Mouse (Mus musculus): Measurements from ENCODE around the gene Foxn3. TPM values are rescaled to one million over a fixed set of nuclear protein-coding genes. Genes with fewer than 3 reads are reported as not detected.

Gene Foxn3
- polyA plus RNA-seq, 1 experiment from 2014 or later = 90.0 TPM

DNA sequence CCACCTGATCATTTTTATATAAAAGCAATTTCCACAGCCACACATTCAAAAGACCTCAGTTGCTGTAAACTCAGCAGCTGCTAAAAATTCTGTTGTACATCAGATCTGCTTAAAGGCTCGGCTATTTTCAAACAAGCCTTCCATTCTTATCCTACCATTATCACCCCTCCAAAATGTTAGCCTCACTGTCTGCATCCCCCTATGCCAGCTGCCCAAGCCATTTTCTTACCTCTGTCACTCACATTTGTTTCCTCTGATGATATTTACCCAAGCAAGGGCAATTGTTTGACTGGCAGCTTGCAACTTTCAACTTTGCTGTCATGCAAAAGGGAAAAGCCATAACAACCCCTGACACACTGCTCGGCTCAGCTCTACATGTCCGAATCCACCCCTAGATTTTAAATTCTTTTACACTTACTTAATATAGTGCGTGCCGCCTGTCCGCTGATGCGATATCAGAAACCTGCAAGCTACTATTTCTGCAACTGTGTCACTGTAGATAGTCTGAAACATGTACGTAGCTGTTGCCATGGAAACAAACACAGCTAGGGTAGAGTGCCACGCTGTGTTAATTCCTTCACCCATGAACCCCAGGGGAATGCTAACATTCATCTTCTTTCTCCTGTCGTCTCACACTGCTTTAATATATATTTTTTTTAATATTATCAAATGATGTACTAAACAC lies 105.7 kb downstream of the Foxn3 start:
- H3K27ac ChIP-seq (replicated peaks) = peak overlapping the region; percentile 46; the same call in 1 of the 2 replicates
- H3K9me3 ChIP-seq = no peaks in the 10 kb centered on the region
- no peak overlapping the region for H3K9ac ChIP-seq (replicated peaks)
- no peaks in the 10 kb centered on the region for H3K27me3 ChIP-seq
- no peak overlapping the region for H3K4me2 ChIP-seq (replicated peaks)
- H3K4me3 ChIP-seq = no peak overlapping the region
- 70% methylated on average over 10 of the region's 10 CpGs for WGBS
- H3K36me3 ChIP-seq = 0 out of 2 replicates have a peak, but pooled peaks cover 3% of the 10 kb centered on the region
- ATAC-seq (ENCODE audit: low FRiP score, low read depth) = no peak
- H3K4me1 ChIP-seq = peaks cover 14% of the 10 kb centered on the region

GRCm38 (mm10) chr12:99455580-99455979 lies 107.8 kb downstream of the Foxn3 start:
- H3K27ac ChIP-seq (replicated peaks) = no peak overlapping the region
- H3K9ac ChIP-seq (replicated peaks) = no peak overlapping the region
- no peaks in the 10 kb centered on the region for H3K27me3 ChIP-seq
- peaks cover 14% of the 10 kb centered on the region for H3K4me1 ChIP-seq
- H3K9me3 ChIP-seq = no peaks in the 10 kb centered on the region
- WGBS = 92% methylated on average over 8 of the region's 8 CpGs
- no peak overlapping the region for H3K4me2 ChIP-seq (replicated peaks)
- no peaks in the 10 kb centered on the region for H3K36me3 ChIP-seq
- no peak for ATAC-seq (ENCODE audit: low FRiP score, low read depth)
- H3K4me3 ChIP-seq = no peak overlapping the region

DNA sequence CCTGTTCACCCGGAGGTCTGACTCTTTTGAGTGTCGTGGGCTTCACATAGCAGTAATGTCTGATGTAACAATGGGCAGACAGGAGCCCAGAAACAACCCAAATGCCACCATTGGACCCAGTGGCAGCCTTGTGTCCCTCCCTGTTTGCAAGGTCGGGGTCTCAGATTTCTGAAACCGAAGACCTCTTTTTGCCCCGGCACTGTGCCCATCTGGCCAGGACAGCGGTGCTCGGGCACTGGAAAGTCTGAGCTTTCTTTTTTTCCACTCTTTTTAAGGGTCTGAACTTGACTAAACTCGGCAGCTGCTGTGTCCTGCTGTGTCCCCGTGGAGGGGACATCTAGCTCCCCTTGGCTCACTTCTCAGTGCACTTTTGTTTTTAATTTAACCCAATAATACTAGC lies 109.0 kb downstream of the Foxn3 start:
- 70% methylated on average over 9 of the region's 9 CpGs for WGBS
- peaks cover 14% of the 10 kb centered on the region for H3K4me1 ChIP-seq
- no peak for ATAC-seq (ENCODE audit: low FRiP score, low read depth)
- H3K27ac ChIP-seq (replicated peaks) = no peak overlapping the region
- no peak overlapping the region for H3K9ac ChIP-seq (replicated peaks)
- H3K27me3 ChIP-seq = no peaks in the 10 kb centered on the region
- no peak overlapping the region for H3K4me3 ChIP-seq
- H3K36me3 ChIP-seq = no peaks in the 10 kb centered on the region
- no peaks in the 10 kb centered on the region for H3K9me3 ChIP-seq
- no peak overlapping the region for H3K4me2 ChIP-seq (replicated peaks)

- no peaks in the 10 kb centered on the region for H3K36me3 ChIP-seq
- 87% methylated on average over 4 of the region's 4 CpGs for WGBS
- ATAC-seq (ENCODE audit: low FRiP score, low read depth) = no peak
- H3K4me2 ChIP-seq (replicated peaks) = no peak overlapping the region
- no peak overlapping the region for H3K4me3 ChIP-seq
- peaks cover 12% of the 10 kb centered on the region for H3K4me1 ChIP-seq
- H3K9me3 ChIP-seq = no peaks in the 10 kb centered on the region
- no peak overlapping the region for H3K9ac ChIP-seq (replicated peaks)
- no peaks in the 10 kb centered on the region for H3K27me3 ChIP-seq
- no peak overlapping the region for H3K27ac ChIP-seq (replicated peaks)
Observed at GRCm38 (mm10) chr12:99453797-99454196, 109.6 kb downstream of the Foxn3 start.

GRCm38 (mm10) chr12:99450076-99450475 lies 113.3 kb downstream of the Foxn3 start:
- no peaks in the 10 kb centered on the region for H3K9me3 ChIP-seq
- no peak overlapping the region for H3K4me2 ChIP-seq (replicated peaks)
- H3K4me1 ChIP-seq = no peaks in the 10 kb centered on the region; the same call in 1 of the 2 replicates
- no peak overlapping the region for H3K27ac ChIP-seq (replicated peaks)
- H3K27me3 ChIP-seq = no peaks in the 10 kb centered on the region
- no peak for ATAC-seq (ENCODE audit: low FRiP score, low read depth)
- H3K9ac ChIP-seq (replicated peaks) = no peak overlapping the region
- WGBS = 87% methylated on average over 6 of the region's 6 CpGs
- no peaks in the 10 kb centered on the region for H3K36me3 ChIP-seq
- no peak overlapping the region for H3K4me3 ChIP-seq

GRCm38 (mm10) chr12:99447791-99448190 lies 115.6 kb downstream of the Foxn3 start:
- WGBS = 93% methylated on average over 5 of the region's 5 CpGs
- Histone ChIP-seq H3K4me3 (no peak overlapping the region), H3K9me3 (no peaks in the 10 kb centered on the region), H3K4me2 (replicated peaks) (no peak overlapping the region), H3K27me3 (no peaks in the 10 kb centered on the region), H3K36me3 (no peaks in the 10 kb centered on the region), H3K4me1 (no peaks in the 10 kb centered on the region), H3K27ac (replicated peaks) (no peak overlapping the region), H3K9ac (replicated peaks) (no peak overlapping the region)
- no peak for ATAC-seq (ENCODE audit: low FRiP score, low read depth)

GRCm38 (mm10) chr12:99445018-99445674 lies 118.2 kb downstream of the Foxn3 start:
- Histone ChIP-seq H3K4me3 (no peak overlapping the region), H3K4me2 (replicated peaks) (no peak overlapping the region), H3K9ac (replicated peaks) (no peak overlapping the region), H3K27ac (replicated peaks) (no peak overlapping the region), H3K9me3 (no peaks in the 10 kb centered on the region), H3K4me1 (no peaks in the 10 kb centered on the region), H3K27me3 (no peaks in the 10 kb centered on the region), H3K36me3 (no peaks in the 10 kb centered on the region)
- ATAC-seq (ENCODE audit: low FRiP score, low read depth) = no peak
- 87% methylated on average over 6 of the region's 6 CpGs for WGBS

- no peak overlapping the region for H3K4me3 ChIP-seq
- 91% methylated on average over 3 of the region's 3 CpGs for WGBS
- H3K9me3 ChIP-seq = no peaks in the 10 kb centered on the region
- H3K4me2 ChIP-seq (replicated peaks) = no peak overlapping the region
- H3K27ac ChIP-seq (replicated peaks) = no peak overlapping the region
- no peaks in the 10 kb centered on the region for H3K4me1 ChIP-seq
- no peak overlapping the region for H3K9ac ChIP-seq (replicated peaks)
- H3K27me3 ChIP-seq = no peaks in the 10 kb centered on the region
- no peak for ATAC-seq (ENCODE audit: low FRiP score, low read depth)
- H3K36me3 ChIP-seq = no peaks in the 10 kb centered on the region
Observed at GRCm38 (mm10) chr12:99442819-99443218, 120.6 kb downstream of the Foxn3 start.

GRCm38 (mm10) chr12:99440953-99441352 lies 122.4 kb downstream of the Foxn3 start:
- H3K27ac ChIP-seq (replicated peaks) = no peak overlapping the region
- H3K9ac ChIP-seq (replicated peaks) = no peak overlapping the region
- H3K4me2 ChIP-seq (replicated peaks) = no peak overlapping the region
- no peaks in the 10 kb centered on the region for H3K36me3 ChIP-seq
- H3K4me1 ChIP-seq = no peaks in the 10 kb centered on the region
- no peak for ATAC-seq (ENCODE audit: low FRiP score, low read depth)
- H3K27me3 ChIP-seq = no peaks in the 10 kb centered on the region
- no peaks in the 10 kb centered on the region for H3K9me3 ChIP-seq
- WGBS = 61% methylated on average over 4 of the region's 4 CpGs
- H3K4me3 ChIP-seq = no peak overlapping the region

DNA sequence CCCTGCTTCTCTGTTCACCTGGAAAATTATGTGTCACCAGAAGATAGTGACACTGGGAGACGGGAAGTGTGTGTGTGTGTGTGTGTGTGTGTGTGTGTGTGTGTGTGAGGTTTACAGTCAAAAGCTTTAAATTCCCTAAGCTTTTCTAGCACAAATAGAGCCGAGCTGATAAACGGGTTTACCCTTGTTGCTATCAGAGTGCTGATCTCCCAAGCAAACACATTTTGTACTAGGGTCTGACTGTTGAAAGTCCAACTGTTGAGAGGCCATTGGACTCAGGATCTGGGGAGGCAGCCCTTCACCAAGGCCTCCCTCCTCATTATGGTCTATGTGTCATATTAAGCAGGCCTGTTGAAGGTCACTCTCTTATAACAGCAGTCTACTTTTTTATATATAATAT lies 123.4 kb downstream of the Foxn3 start:
- Histone ChIP-seq H3K4me1 (no peaks in the 10 kb centered on the region), H3K27me3 (no peaks in the 10 kb centered on the region), H3K4me3 (no peak overlapping the region), H3K27ac (replicated peaks) (no peak overlapping the region), H3K9ac (replicated peaks) (no peak overlapping the region), H3K9me3 (no peaks in the 10 kb centered on the region), H3K4me2 (replicated peaks) (no peak overlapping the region), H3K36me3 (no peaks in the 10 kb centered on the region)
- WGBS = 81% methylated on average over 3 of the region's 3 CpGs
- ATAC-seq (ENCODE audit: low FRiP score, low read depth) = no peak

GRCm38 (mm10) chr12:99435189-99435588 lies 128.2 kb downstream of the Foxn3 start:
- Histone ChIP-seq H3K27ac (replicated peaks) (no peak overlapping the region), H3K36me3 (no peaks in the 10 kb centered on the region), H3K9ac (replicated peaks) (no peak overlapping the region), H3K27me3 (no peaks in the 10 kb centered on the region), H3K9me3 (no peaks in the 10 kb centered on the region), H3K4me3 (no peak overlapping the region), H3K4me2 (replicated peaks) (no peak overlapping the region), H3K4me1 (no peaks in the 10 kb centered on the region)
- ATAC-seq (ENCODE audit: low FRiP score, low read depth) = no peak
- WGBS = 96% methylated on average over 4 of the region's 4 CpGs

DNA sequence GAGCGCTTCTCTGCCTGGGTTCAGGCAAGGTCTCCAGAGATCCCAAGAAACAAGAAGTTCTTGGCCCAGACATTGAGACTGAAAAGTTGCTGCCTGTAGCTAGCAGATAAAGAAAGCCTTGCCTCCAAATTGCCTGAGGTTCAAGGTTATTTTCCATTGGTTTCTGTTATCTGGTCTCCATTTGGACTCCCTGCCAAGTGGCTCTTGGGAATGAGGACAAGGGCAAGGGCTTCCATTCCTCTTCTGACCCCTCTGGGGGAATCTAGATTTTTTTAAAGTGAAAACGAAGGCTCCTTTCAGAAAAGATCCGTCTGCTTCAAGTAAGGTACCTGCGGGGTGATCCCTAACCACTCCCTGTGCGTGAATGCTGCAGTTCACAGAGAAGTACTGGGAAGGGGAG lies 130.0 kb downstream of the Foxn3 start:
- H3K4me3 ChIP-seq = no peak overlapping the region
- 89% methylated on average over 5 of the region's 5 CpGs for WGBS
- no peaks in the 10 kb centered on the region for H3K9me3 ChIP-seq
- no peak overlapping the region for H3K9ac ChIP-seq (replicated peaks)
- no peak for ATAC-seq (ENCODE audit: low FRiP score, low read depth)
- H3K4me2 ChIP-seq (replicated peaks) = no peak overlapping the region
- no peaks in the 10 kb centered on the region for H3K36me3 ChIP-seq
- H3K27me3 ChIP-seq = no peaks in the 10 kb centered on the region
- no peaks in the 10 kb centered on the region for H3K4me1 ChIP-seq
- no peak overlapping the region for H3K27ac ChIP-seq (replicated peaks)

Measured in midbrain, embryonic 12.5 days (tissue).